Mouse (Mus musculus) myocyte (in vitro differentiated cells): ENCODE measurements around the gene Olfr1410. TPM values are rescaled to one million over a fixed set of nuclear protein-coding genes. Genes with fewer than 3 reads are reported as not detected.

Experiments used
- H3K27me3 ChIP-seq: one replicate; pipeline ENCODE4 v1.6.1; 2011; ENCODE audit not compliant: control insufficient read depth, insufficient read depth, insufficient read length
- H3K36me3 ChIP-seq: one replicate; pipeline ENCODE4 v1.6.1; 2011; ENCODE audit not compliant: control insufficient read depth, insufficient read depth
- H3K4me2 ChIP-seq: one replicate; pipeline ENCODE4 v1.6.1; 2011; ENCODE audit warnings: low read depth, control low read depth
- H3K4me3 ChIP-seq: one replicate; pipeline ENCODE4 v1.5.1; 2011; ENCODE audit warnings: mild to moderate bottlenecking, control low read depth, moderate library complexity
- H3K79me2 ChIP-seq: one replicate; pipeline ENCODE4 v1.6.1; 2011; ENCODE audit not compliant: control insufficient read depth, insufficient read depth
- H3ac ChIP-seq: one replicate; pipeline ENCODE4 v1.6.1; 2011; ENCODE audit not compliant: control insufficient read depth, insufficient read length
- CEBPB ChIP-seq: IDR thresholded peaks from 2 replicates; pipeline ENCODE4 v1.6.1; 2011; ENCODE audit warnings: mild to moderate bottlenecking, moderate library complexity; ENCODE audit not compliant: poor library complexity, insufficient read depth, severe bottlenecking
- E2F4 ChIP-seq: IDR thresholded peaks from one replicate; pipeline ENCODE4 v1.6.1; 2011; ENCODE audit warnings: mild to moderate bottlenecking, control low read depth, moderate library complexity; ENCODE audit not compliant: insufficient read depth
- MAX ChIP-seq: IDR thresholded peaks from one replicate; pipeline ENCODE4 v1.6.1; 2011; ENCODE audit warnings: low read depth, mild to moderate bottlenecking, control low read depth
- MYOD1 ChIP-seq, 3 experiments: IDR thresholded peaks; one replicate each; pipeline ENCODE4 v1.6.1; 2011; ENCODE audit warnings: control low read depth in 2 of 3, low read depth in 2 of 3, mild to moderate bottlenecking in 2 of 3, moderate library complexity in 1 of 3; ENCODE audit not compliant: insufficient read length in 2 of 3, control insufficient read depth in 1 of 3
- MYOG ChIP-seq, 3 experiments: IDR thresholded peaks; one replicate each; pipeline ENCODE4 v1.6.1; 2011; ENCODE audit warnings: control low read depth in 2 of 3, low read depth in 2 of 3, mild to moderate bottlenecking in 2 of 3; ENCODE audit not compliant: insufficient read length in 2 of 3, control insufficient read depth in 1 of 3, insufficient read depth in 1 of 3
- POLR2A ChIP-seq: IDR thresholded peaks from one replicate; pipeline ENCODE4 v1.6.1; 2011; ENCODE audit warnings: low read depth, mild to moderate bottlenecking, control low read depth, moderate library complexity; ENCODE audit not compliant: insufficient read length
- POLR2AphosphoS2 ChIP-seq: IDR thresholded peaks from one replicate; pipeline ENCODE4 v1.6.1; 2011; ENCODE audit warnings: low read depth, control low read depth; ENCODE audit not compliant: insufficient read length
- REST ChIP-seq: IDR thresholded peaks from one replicate; pipeline ENCODE4 v1.6.1; 2011; ENCODE audit warnings: mild to moderate bottlenecking, control low read depth, moderate library complexity; ENCODE audit not compliant: insufficient read depth, insufficient read length
- SRF ChIP-seq: IDR thresholded peaks from one replicate; pipeline ENCODE4 v1.6.1; 2011; ENCODE audit warnings: low read depth; ENCODE audit not compliant: control insufficient read depth, insufficient read length
- TCF12 ChIP-seq: IDR thresholded peaks from one replicate; pipeline ENCODE4 v1.6.1; 2011; ENCODE audit warnings: mild to moderate bottlenecking, control low read depth; ENCODE audit not compliant: poor library complexity, insufficient read depth, severe bottlenecking
- TCF3 ChIP-seq: IDR thresholded peaks from one replicate; pipeline ENCODE4 v1.6.1; 2011; ENCODE audit warnings: low read depth, control low read depth; ENCODE audit not compliant: insufficient read length
- USF1 ChIP-seq: IDR thresholded peaks from one replicate; pipeline ENCODE4 v1.6.1; 2011; ENCODE audit warnings: low read depth, mild to moderate bottlenecking, control low read depth, moderate library complexity
- polyA plus RNA-seq: library from polyadenylated mRNA; unstranded; fragments of >200 nt; fragmentation: generic; extraction: Trizol; gene quantifications from one replicate; pipeline ENCODE4 v1.2.1, GENCODE M21; 2012; ENCODE audit warnings: missing spikeins

Olfr1410 gene
- polyA plus RNA-seq, 1 experiment, result not detected

DNA sequence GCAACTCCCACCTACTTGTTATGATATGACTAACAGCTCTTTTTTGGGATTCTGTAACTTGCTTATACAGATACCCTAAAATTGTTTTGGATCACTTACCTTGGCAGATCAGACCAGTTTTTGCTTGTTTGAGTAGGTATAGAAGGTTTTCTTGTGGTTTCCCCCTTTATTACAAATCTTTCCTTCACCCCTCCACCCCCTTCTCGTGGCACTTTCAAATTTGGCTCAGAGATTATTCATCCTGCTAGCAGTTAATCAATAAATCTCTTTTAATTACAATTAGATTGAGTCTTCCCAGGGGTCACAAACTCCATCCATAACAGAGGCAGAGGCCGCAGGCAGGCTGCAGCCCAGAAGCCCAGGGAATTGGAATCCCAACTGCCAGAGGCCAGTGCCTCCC lies 11.9 kb downstream of the Olfr1410 start, which contains the start of gene Olfr12:
Olfr12 (plus strand) TSS at position 301 of the 400 bp plus-strand sequence.
- Histone ChIP-seq H3K79me2 (no peaks in the 10 kb centered on the region), H3K36me3 (no peaks in the 10 kb centered on the region), H3K27me3 (no peaks in the 10 kb centered on the region), H3ac (no peak within 1 kb of the TSS), H3K4me3 (no peak within 1 kb of the TSS), H3K4me2 (peak within 1 kb of the TSS; percentile 22)
- TF ChIP-seq CEBPB (no peak), POLR2AphosphoS2 (no peak), SRF (no peak), E2F4 (no peak), MYOG (IDR thresholded peaks at IDR 0.05; ENCODE audit: control insufficient read depth in 1 of 3, insufficient read depth in 1 of 3, insufficient read length in 2 of 3, low read depth in 2 of 3) (no peak), TCF3 (no peak), TCF12 (no peak), POLR2A (no peak), REST (no peak), MYOD1 (IDR thresholded peaks at IDR 0.05; ENCODE audit: control insufficient read depth in 1 of 3, insufficient read length in 2 of 3, low read depth in 2 of 3) (no peak), USF1 (no peak), MAX (no peak)

DNA sequence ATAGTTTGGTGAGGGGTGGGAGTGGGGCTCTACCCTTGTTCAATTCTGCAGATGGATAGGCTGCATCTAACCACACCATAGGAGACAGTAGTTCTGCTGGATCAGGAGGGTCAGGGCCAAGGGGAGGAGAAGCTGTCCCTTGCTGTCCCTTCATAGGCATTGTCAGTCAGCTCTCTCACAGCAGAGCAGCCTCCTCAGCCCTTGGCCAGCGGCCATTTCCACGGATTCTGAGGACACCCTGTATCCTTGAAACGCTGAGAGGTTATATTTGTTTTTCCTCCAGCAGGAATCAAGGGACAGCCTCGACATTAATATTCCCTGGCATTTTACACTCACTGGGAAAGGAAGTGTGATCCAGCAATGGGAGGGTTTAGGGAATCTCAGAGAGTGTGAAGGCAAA lies 12.8 kb downstream of the Olfr1410 start:
- TF ChIP-seq POLR2A (no peak), POLR2AphosphoS2 (no peak), SRF (no peak), REST (no peak), E2F4 (no peak), MYOG (IDR thresholded peaks at IDR 0.05; ENCODE audit: control insufficient read depth in 1 of 3, insufficient read depth in 1 of 3, insufficient read length in 2 of 3, low read depth in 2 of 3) (no peak), TCF3 (no peak), CEBPB (no peak), MAX (no peak), TCF12 (no peak)

DNA sequence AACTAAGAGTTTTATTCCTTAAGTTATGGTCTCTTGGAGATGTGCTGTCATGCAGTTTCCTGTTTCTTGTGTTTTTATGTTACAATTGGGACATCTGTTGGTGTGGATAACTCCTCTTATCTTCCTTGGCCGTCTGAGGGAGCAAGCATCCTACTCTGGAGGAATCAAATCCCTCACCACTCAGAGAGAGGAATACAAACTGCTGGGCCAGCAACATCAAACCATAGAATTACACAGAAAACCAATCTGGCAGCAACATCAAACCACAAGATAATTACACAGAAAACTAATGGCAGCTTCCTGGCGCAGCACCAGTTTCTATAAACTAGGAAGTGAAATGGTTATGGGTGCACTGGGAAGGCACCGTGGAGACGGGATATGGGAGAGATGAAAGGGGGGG lies 22.6 kb downstream of the Olfr1410 start:
- TF ChIP-seq TCF12 (no peak), SRF (no peak), CEBPB (no peak), USF1 (no peak), MYOG (IDR thresholded peaks at IDR 0.05; ENCODE audit: control insufficient read depth in 1 of 3, insufficient read depth in 1 of 3, insufficient read length in 2 of 3, low read depth in 2 of 3) (no peak), MAX (no peak), POLR2AphosphoS2 (no peak), MYOD1 (IDR thresholded peaks at IDR 0.05; ENCODE audit: control insufficient read depth in 1 of 3, insufficient read length in 2 of 3, low read depth in 2 of 3) (no peak), TCF3 (no peak), POLR2A (no peak), E2F4 (no peak), REST (no peak)
- Histone ChIP-seq H3K27me3 (no peaks in the 10 kb centered on the region), H3K79me2 (no peaks in the 10 kb centered on the region), H3K4me2 (peak overlapping the region; percentile 34), H3ac (no peak overlapping the region), H3K36me3 (no peaks in the 10 kb centered on the region), H3K4me3 (no peak overlapping the region)

More for the DNA sequence above, 12.8 kb downstream of the Olfr1410 start:
- no peak overlapping the region for H3ac ChIP-seq
- H3K4me2 ChIP-seq, result no peak overlapping the region
- no peaks in the 10 kb centered on the region for H3K36me3 ChIP-seq
- H3K4me3 ChIP-seq, result no peak overlapping the region
- no peaks in the 10 kb centered on the region for H3K79me2 ChIP-seq
- no peaks in the 10 kb centered on the region for H3K27me3 ChIP-seq

DNA sequence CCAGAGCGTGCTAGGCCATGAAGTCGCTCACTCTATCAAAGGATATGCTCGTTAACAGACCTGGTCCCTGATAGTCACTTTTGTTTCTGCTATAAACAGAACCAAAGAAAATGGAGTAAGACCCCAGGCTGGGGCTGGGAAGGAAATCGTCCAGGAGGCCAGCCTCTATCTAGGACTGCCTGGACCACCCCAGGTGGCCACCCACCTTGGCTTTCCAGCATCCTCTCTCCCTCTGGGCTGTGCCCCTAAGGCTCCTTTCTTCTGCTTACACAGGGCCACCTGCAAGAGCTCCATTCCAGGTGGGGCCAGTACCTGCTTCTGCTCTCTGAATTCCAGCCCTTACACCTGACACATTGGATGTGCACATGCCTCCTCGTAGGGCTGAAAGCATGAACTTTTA lies 26.6 kb downstream of the Olfr1410 start:
- H3K4me3 ChIP-seq, result no peak overlapping the region
- no peak overlapping the region for H3K4me2 ChIP-seq
- no peak overlapping the region for H3ac ChIP-seq
- no peak for TF ChIP-seq REST
- TF ChIP-seq MYOG (IDR thresholded peaks at IDR 0.05; ENCODE audit: control insufficient read depth in 1 of 3, insufficient read depth in 1 of 3, insufficient read length in 2 of 3, low read depth in 2 of 3), result no peak
- no peak for TF ChIP-seq USF1
- no peak for TF ChIP-seq MYOD1 (IDR thresholded peaks at IDR 0.05; ENCODE audit: control insufficient read depth in 1 of 3, insufficient read length in 2 of 3, low read depth in 2 of 3)
- TF ChIP-seq E2F4, result no peak
- TF ChIP-seq TCF12, result no peak
- no peak for TF ChIP-seq CEBPB
- TF ChIP-seq POLR2A, result no peak
- no peak for TF ChIP-seq MAX
- TF ChIP-seq POLR2AphosphoS2, result no peak
- TF ChIP-seq TCF3, result no peak
- no peak for TF ChIP-seq SRF
- no peaks in the 10 kb centered on the region for H3K79me2 ChIP-seq
- H3K36me3 ChIP-seq, result peaks cover 11% of the 10 kb centered on the region
- no peaks in the 10 kb centered on the region for H3K27me3 ChIP-seq
